Mouse (Mus musculus): ENCODE results near the gene Astn2.

- TF ChIP-seq POLR2A (IDR thresholded peaks at IDR 0.05; ENCODE audit: insufficient read length, low read depth) (no peak), MAX (IDR thresholded peaks at IDR 0.05; ENCODE audit: low read depth) (no peak), USF1 (IDR thresholded peaks at IDR 0.05; ENCODE audit: low read depth) (no peak), E2F4 (IDR thresholded peaks at IDR 0.05; ENCODE audit: insufficient read depth) (no peak), MYOD1 (IDR thresholded peaks at IDR 0.05; ENCODE audit: control insufficient read depth in 1 of 3, insufficient read length in 2 of 3, low read depth in 2 of 3) (no peak), TCF12 (IDR thresholded peaks at IDR 0.05; ENCODE audit: insufficient read depth, poor library complexity, severe bottlenecking) (no peak), POLR2AphosphoS2 (IDR thresholded peaks at IDR 0.05; ENCODE audit: insufficient read length, low read depth) (no peak)
These were observed 646.1 kb downstream of the Astn2 start for GRCm38 (mm10) chr4:65758174-65758874.

Data from myocyte (in vitro differentiated cells).